ENCODE assay signal across 8 mouse cellular contexts in genomic region chr3:69044645-69045399, GRCm38 (mm10). TPM values are rescaled to one million over a fixed set of nuclear protein-coding genes. Genes with fewer than 3 reads are reported as not detected.
A peak's percentile ranks its signal among the peaks of the same experiment; 100 is the strongest.
DNase-seq lines count a peak whose midpoint lies in the region; ATAC-seq and TF ChIP-seq lines count a peak whose summit lies in the region.

TSS of gene Trim59 (minus strand) at chr3:69044755.

- no peaks in the 10 kb centered on the region for H3K9me3 ChIP-seq in hindbrain, embryonic 12.5 days (replicated peaks)

- POLR2A ChIA-PET in Patski (lab: Charles Lee) = interaction anchor here (0.6 to 3.6 kb wide), 11 partner anchors 9 to 1545 kb away, joined by 3 to 43 read pairs (median 4); partner anchors contain the start of genes Ift80 and Smc4

- no peaks in the 10 kb centered on the region for H3K27me3 ChIP-seq in Patski
- H3K27me3 ChIP-seq in hindbrain, embryonic 12.5 days = no peaks in the 10 kb centered on the region

- peak within 1 kb of the TSS; percentile 94 for H3K9ac ChIP-seq in hindbrain, embryonic 12.5 days

- H3K4me3 ChIP-seq in hindbrain, embryonic 12.5 days = peak within 1 kb of the TSS; percentile 91

- under 1% methylated on average over 80 of the region's 80 CpGs for WGBS in hindbrain, embryonic 12.5 days

- no peak for TF ChIP-seq CTCF in Patski (IDR thresholded peaks at IDR 0.05)

- ATAC-seq in Patski = peak; percentile 97
- ATAC-seq in hindbrain, embryonic 12.5 days (ENCODE audit: low FRiP score) = peak; percentile 96

- in situ Hi-C loops in Patski (cut with MboI; ENCODE audit: low pct_unique_long_range_greater_than_20kb) = loop anchor here (5.0 kb wide), 1 partner anchor 38 kb away; no protein-coding TSS in a partner anchor

- peak; percentile 84 for DNase-seq in Patski (ENCODE audit: low read depth, low spot score)
- peak; percentile 93 to 96 for DNase-seq in cerebellum, postnatal 10 days
- DNase-seq in frontal cortex, postnatal 10 days (ENCODE audit: low spot score in 2 of 2) = peak; percentile 78 to 87
- DNase-seq in layer of hippocampus, postnatal 14 days (ENCODE audit: low spot score in 2 of 2) = peak; percentile 84 to 88
- peak; percentile 89 for DNase-seq in lung, postnatal 10 days
- DNase-seq in ovary, postnatal 14 days (ENCODE audit: low spot score) = peak; percentile 81
- peak; percentile 84 to 90 for DNase-seq in thymus, postnatal 10 days (ENCODE audit: low spot score in 2 of 2)

- peaks cover 2% of the 10 kb centered on the region; the same call in 1 of the 2 replicates for H3K36me3 ChIP-seq in hindbrain, embryonic 12.5 days

- H3K4me2 ChIP-seq in hindbrain, embryonic 12.5 days (replicated peaks) = peak within 1 kb of the TSS; percentile 83

- peaks cover 11% of the 10 kb centered on the region for H3K4me1 ChIP-seq in hindbrain, embryonic 12.5 days

- CTCF ChIA-PET in Patski (lab: Charles Lee) = interaction anchor here (1.0 to 7.7 kb wide), 9 partner anchors 12 to 80 kb away, joined by 3 to 63 read pairs (median 4); no protein-coding TSS in a partner anchor

- H3K27ac ChIP-seq in hindbrain, embryonic 12.5 days = peak within 1 kb of the TSS; percentile 96

RNA-seq across cellular contexts. Expression of gene Trim59, which starts in this region (rescaled TPM):
- 54.5 TPM for polyA plus RNA-seq in Patski (2021)
- 122 and 125 TPM in 2 replicates for polyA plus RNA-seq in hindbrain, embryonic 12.5 days (2016; fragmentation: Nextera tagmentation; extraction: Ambion mirVana)
- total RNA-seq in layer of hippocampus, postnatal 14 days (2021) = 1 to 10 TPM; 6.3 to 7.1 TPM

Comparison
In these comparisons a context has a peak if more than half of its experiments do, and no peak if none do; other contexts are left out.
1. Peak in every context shown above with its lines: DNase-seq, ATAC-seq, H3K4me3 ChIP-seq and H3K27ac ChIP-seq.